Mouse (Mus musculus) lung, postnatal 25 days (tissue): ENCODE results near the gene Hmgb1.
"Not testable (repeated sequence)": the region's sequence is repeated elsewhere in the genome, so short reads cannot be mapped to it uniquely, and the experiment has no call there.

Source experiments
- DNase-seq: peaks from one replicate; pipeline ENCODE4 v3.0.0; 2022; ENCODE audit warnings: low spot score

Hmgb1 gene

DNA sequence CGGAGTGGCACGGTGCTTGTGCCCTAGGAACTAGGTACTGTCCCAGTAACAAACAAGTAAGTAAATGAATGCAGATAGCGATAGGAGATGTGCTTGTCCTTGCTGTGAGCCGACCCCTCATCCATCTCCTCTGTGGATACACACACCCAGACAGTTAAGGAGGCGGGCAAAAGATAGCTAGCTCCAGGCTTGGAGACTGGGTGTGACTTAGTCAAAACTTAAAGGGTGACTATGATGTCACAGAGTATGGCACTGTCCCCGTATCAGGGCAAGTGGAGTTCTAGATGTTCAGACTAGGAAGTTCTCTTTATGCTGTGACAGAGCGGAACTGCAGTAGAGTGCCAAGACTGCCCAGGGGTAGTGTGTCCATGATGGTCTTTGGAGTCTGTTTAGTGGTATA is 37.6 kb downstream of the Hmgb1 start:
- DNase-seq: no peak

DNA sequence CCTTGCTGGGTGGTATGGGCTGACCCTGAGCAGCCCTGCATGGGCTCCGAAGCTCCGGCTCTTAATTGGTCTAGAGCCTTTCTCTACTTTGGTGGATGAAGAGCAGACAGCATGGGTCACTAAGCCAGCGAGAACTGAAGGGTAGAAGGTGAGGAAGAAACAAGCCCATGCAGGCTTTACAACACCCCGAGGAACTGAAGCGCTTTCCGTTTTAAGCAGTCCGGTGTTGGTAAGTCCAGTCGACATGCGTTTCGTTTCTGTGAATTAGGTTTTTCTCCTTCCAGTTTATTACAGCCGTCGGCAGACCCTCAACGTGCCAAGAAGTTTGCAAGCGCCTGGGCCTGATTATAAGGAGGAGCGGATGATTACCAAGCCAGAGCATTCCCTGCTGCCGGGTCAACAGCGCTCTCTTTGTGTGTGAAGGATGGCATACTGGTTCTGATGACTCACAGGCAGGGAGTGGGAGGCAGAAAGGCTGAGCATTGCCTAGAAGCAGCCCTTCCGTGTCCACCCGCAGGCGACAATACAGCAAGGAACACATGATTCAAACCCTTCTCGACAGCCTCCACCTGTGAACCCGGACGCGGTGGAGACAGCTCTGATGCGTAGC is 40.4 kb downstream of the Hmgb1 start:
- DNase-seq: peak; percentile 18

GRCm38 (mm10) chr5:149141155-149141554 is 43.1 kb downstream of the Hmgb1 start:
- not testable (repeated sequence) for DNase-seq

GRCm38 (mm10) chr5:149140336-149140735 is 44.0 kb downstream of the Hmgb1 start:
- no peak for DNase-seq

DNA sequence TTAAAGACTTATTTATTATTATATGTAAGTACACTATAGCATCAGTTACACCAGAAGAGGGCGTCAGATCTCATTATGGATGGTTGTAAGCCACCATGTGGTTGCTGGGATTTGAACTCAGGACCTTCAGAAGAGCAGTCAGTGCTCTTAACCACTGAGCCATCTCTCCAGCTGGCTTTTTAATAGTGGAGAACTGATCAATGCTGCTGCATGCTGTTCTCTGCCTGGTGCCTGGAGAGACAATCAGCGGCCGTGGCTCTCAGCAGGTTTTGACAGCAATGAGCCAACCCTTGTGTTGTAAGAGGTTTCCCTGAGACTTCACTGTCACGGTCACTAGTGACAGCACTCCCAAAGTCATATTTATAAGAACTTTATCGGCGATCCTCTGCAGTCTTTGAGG is 46.2 kb downstream of the Hmgb1 start:
- DNase-seq: not testable (repeated sequence)

- no peak for DNase-seq
These were observed 46.8 kb downstream of the Hmgb1 start for GRCm38 (mm10) chr5:149137447-149137846.

DNA sequence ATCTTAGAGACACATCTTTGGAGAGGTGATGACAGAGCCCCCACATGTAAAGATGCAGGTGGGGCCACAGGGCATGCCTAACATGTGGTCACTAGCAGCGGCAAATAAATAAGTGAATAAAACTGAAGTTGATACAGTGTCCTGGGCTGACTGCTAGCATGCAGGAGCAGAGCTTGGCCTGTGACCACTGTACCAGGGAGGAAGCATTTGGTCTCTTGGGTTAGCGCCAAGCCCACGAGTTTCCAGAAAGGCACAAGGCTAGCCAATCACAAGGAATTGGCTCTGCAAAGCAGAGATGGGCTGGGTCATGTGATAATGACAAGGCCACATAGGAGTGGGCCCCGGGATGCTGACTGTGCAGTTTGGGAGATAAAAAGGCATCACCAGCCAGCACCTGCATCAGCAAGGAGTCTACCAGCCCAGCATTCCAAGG is 47.3 kb downstream of the Hmgb1 start:
- no peak for DNase-seq

DNA sequence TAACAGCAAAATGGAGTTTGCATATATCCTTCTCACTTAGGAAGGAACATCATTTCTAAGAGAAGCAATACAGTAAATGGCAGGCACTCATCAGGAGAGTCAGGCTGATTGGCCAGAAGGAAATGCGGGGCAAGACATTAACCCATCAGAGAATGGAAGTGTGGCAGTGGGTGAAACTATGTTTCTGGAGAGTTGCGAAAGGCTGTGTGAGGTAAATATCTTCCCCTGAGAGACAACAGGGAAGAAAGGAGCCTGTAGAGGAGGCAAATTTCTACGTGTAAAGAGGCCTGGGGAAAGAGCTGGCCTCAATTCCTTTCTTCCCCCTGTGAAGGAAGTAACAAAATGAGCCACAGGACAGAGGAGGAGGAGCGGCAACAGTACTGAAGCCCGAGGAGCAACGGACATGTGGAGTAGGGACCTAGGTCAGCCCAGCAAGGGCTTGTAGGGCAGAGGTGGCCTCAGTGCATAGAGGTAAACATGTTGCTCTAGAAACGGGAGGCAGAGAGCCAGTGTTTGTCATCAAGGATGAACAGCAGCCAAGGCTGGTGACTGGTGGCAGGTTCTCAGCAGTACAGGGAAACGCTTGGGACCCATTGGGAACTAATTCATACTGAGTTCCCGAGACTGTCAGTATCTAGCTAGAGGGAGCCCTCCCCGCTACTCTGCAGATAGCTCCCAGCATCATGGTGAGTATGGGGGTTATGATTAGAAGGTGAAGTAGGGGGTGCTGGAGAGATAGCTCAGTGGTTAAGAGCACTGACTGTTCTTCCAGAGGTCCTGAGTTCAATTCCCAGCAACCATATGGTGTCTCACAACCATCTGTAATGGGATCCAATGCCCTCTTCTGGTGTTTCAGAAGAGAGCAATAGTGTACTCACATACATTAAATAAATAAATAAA is 48.6 kb downstream of the Hmgb1 start:
- no peak for DNase-seq

GRCm38 (mm10) chr5:149134751-149135454 is 49.4 kb downstream of the Hmgb1 start:
- DNase-seq: no peak

GRCm38 (mm10) chr5:149128473-149128872 is 55.8 kb downstream of the Hmgb1 start:
- DNase-seq: no peak

DNA sequence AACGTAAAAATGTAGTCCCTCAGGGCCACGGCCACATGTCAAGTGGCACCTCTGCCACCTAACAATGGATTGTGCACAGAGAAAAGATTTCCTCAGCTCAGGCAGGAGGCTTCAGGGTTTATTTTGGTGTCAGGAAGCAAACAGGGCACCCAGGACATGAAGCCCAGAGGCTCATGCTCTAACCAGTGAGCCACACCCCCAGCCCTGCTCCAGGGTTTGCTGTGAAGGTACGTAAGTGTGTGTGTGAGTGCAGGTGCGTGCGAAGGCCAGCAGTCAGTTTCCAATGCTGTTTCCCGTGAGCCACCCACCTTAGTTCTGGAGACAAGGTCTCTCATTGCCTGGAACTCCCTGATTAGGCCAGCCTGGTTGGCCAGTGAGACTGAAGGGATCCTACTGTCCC is 60.5 kb downstream of the Hmgb1 start:
- DNase-seq: no peak

GRCm38 (mm10) chr5:149119341-149119881 is 64.9 kb downstream of the Hmgb1 start:
- DNase-seq: no peak

- no peak for DNase-seq
These were observed 66.3 kb downstream of the Hmgb1 start for GRCm38 (mm10) chr5:149117815-149118547.

- DNase-seq: no peak
These were observed 69.7 kb downstream of the Hmgb1 start for GRCm38 (mm10) chr5:149114587-149114986.

DNA sequence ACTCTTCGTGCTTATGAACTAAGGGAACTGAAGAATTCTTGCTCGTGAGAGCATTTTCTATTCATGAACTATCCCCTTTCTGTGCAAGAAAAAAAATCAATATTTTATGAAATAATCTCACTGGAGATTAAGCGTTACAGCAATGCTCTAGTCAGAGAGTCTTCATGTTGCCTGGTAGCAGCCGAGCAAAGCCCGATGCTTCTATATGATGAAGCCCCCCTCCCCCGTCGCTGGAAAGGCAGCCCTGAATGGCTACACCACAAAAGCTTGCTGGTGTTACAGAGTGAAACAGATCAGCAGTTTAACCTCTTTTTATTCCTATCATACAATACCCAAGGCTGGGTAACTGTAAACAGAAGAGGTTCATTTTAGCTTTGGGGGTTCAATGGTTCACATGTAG is 70.3 kb downstream of the Hmgb1 start:
- no peak for DNase-seq

GRCm38 (mm10) chr5:149113439-149113838 is 70.8 kb downstream of the Hmgb1 start:
- DNase-seq: no peak

- DNase-seq: no peak
These were observed 71.7 kb downstream of the Hmgb1 start for GRCm38 (mm10) chr5:149112559-149112958.

DNA sequence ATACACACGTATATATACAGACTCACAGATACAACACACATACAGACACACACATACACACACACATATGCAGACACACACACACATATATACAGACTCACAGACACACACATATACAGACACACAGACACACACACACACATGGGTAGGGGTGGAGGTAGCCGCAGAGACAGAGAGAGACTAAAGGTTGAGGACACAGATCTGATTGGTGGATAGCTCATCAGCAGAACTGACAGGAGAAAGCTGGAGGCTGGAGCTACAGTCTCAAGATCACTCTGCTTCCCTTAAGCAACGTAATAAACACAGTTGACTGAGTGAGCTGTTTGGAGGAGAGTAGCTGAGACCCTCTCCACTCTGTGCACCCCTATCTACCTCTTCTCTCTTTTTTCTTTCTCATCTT is 75.1 kb downstream of the Hmgb1 start:
- DNase-seq: no peak

- DNase-seq: no peak
These were observed 76.1 kb downstream of the Hmgb1 start for GRCm38 (mm10) chr5:149108178-149108577.

DNA sequence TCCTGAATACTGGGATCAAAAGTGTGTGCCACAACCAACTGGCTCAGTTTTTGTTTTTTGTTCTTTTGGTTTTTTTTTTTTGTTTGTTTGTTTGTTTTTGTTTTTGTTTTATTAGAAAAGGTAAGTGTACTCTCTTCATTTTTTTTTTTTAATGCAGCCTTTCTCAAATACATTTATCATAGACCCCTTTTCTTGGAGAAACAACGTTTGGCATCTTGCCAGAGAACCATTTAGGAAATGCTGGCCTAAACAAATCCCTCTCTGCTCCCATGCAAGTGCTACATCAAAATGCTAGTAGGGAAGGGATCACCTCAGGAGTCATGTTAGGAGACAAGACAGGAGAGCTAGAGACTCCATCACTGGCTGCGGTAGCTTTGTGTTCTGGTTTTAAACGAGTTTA is 76.7 kb downstream of the Hmgb1 start:
- DNase-seq: no peak

DNA sequence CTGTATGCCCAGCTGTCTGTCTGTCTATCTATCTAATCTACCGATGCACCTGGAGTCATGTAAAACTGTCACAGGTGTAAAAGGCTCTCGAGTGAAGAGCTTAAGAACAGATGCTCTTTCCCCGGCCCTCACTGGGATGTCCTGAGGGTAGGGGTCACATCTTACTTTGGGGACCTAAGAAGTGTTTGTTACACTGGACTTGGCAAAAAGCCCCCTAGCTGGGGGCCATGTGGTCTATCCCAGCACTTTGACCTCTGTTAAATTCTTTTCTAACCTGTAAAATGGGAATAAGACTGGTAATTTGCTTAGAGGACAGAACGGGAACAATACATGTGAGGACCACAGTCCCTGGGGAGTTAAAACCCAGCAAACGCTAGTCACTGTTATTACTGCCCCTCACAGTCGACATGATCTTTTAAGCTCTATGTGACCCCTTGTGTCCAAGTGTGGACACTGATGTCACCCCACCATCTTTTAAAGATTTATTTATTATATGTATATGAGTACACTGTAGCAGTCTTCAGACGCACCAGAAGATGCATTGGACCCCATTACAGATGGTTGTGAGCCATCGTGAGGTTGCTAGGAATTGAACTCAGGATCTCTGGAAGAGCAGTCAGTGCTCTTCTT is 80.1 kb downstream of the Hmgb1 start:
- no peak for DNase-seq
